In genomic region chr5:139084831-139085519, GRCm38 (mm10) we compare ENCODE assay signal across 9 mouse cellular contexts.
DNase-seq lines count a peak whose midpoint lies in the region; ATAC-seq and TF ChIP-seq lines count a peak whose summit lies in the region.
"Had no signal": no experiment of that assay in that cellular context is flagged by ENCODE, and none has a peak within 500 bp of the region (broad histone marks: within the 10 kb centered on the region; RNA-seq: fewer than 3 reads in every experiment).

No protein-coding gene starts in this region.

- CTCF ChIA-PET in Patski (lab: Charles Lee), result interaction anchor here (0.8 to 2.7 kb wide), 11 partner anchors 9 to 241 kb away, joined by 3 to 21 read pairs (median 5); no protein-coding TSS in a partner anchor

- peak; percentile 96 for TF ChIP-seq CTCF in Patski (IDR thresholded peaks at IDR 0.05)

- H3K36me3 ChIP-seq in liver, embryonic 12.5 days, result no peaks in the 10 kb centered on the region
- H3K36me3 ChIP-seq in limb, embryonic 14.5 days (ENCODE audit: control insufficient read depth, insufficient read depth, low read length), result no peaks in the 10 kb centered on the region
- H3K36me3 ChIP-seq in stomach, embryonic 15.5 days, result no peaks in the 10 kb centered on the region
- H3K36me3 ChIP-seq: limb, embryonic 13.5 days had no signal

- in situ Hi-C loops in Patski (cut with MboI; ENCODE audit: low pct_unique_long_range_greater_than_20kb), result loop anchor here (5.0 kb wide), 1 partner anchor 228 kb away; no protein-coding TSS in a partner anchor

- POLR2A ChIA-PET in Patski (lab: Charles Lee), result no interaction called here

- no peak overlapping the region for H3K4me2 ChIP-seq in liver, embryonic 12.5 days
- H3K4me2 ChIP-seq in limb, embryonic 14.5 days (replicated peaks; ENCODE audit: low read depth, low read length, severe bottlenecking), result no peak overlapping the region
- H3K4me2 ChIP-seq in stomach, embryonic 15.5 days, result no peak overlapping the region
- H3K4me2 ChIP-seq: limb, embryonic 13.5 days had no signal

- DNase-seq in liver (peak; percentile 41), Patski (ENCODE audit: low read depth, low spot score) (no peak)
- DNase-seq in embryo, embryonic 11 days, result peak; percentile 54
- peak; percentile 45 to 58 for DNase-seq in heart, postnatal 36 days
- DNase-seq in limb, embryonic 14.5 days (ENCODE audit: low spot score), result no peak
- DNase-seq in left cerebral cortex, adult 11 months (ENCODE audit: low spot score), result no peak

- no peak for TF ChIP-seq POLR2A in limb, embryonic 14.5 days (IDR thresholded peaks at IDR 0.05; ENCODE audit: borderline replicate concordance, extremely low read depth, insufficient read depth, insufficient read length)

- WGBS in liver, embryonic 12.5 days (ENCODE audit: insufficient replicate concordance), result 57% methylated on average over 7 of the region's 7 CpGs
- 76% methylated on average over 7 of the region's 7 CpGs for WGBS in limb, embryonic 14.5 days
- 71% methylated on average over 7 of the region's 7 CpGs for WGBS in stomach, embryonic 15.5 days

- intact Hi-C loops in heart, postnatal 36 days (cut with DNase I), result loop anchor here (2.0 kb wide), 1 partner anchor 236 kb away; no protein-coding TSS in a partner anchor

- no peak overlapping the region for H3K27ac ChIP-seq in liver, embryonic 12.5 days
- H3K27ac ChIP-seq in limb, embryonic 14.5 days (replicated peaks; ENCODE audit: low read depth, low read length), result no peak overlapping the region
- no peak overlapping the region for H3K27ac ChIP-seq in stomach, embryonic 15.5 days
- H3K27ac ChIP-seq: limb, embryonic 13.5 days had no signal

- H3K9me3 ChIP-seq in liver, embryonic 12.5 days (replicated peaks), result no peaks in the 10 kb centered on the region
- H3K9me3 ChIP-seq in limb, embryonic 14.5 days (ENCODE audit: control insufficient read depth, low read length), result no peaks in the 10 kb centered on the region
- no peaks in the 10 kb centered on the region for H3K9me3 ChIP-seq in stomach, embryonic 15.5 days
- H3K9me3 ChIP-seq: limb, embryonic 13.5 days had no signal

- H3K4me3 ChIP-seq in liver, embryonic 12.5 days, result no peak overlapping the region
- no peak overlapping the region for H3K4me3 ChIP-seq in limb, embryonic 14.5 days (replicated peaks; ENCODE audit: low read length)
- H3K4me3 ChIP-seq in stomach, embryonic 15.5 days (replicated peaks), result no peak overlapping the region
- H3K4me3 ChIP-seq: limb, embryonic 13.5 days had no signal

- H3K9ac ChIP-seq in liver, embryonic 12.5 days, result no peak overlapping the region
- H3K9ac ChIP-seq in limb, embryonic 14.5 days (ENCODE audit: low read depth, low read length, severe bottlenecking), result no peak overlapping the region
- H3K9ac ChIP-seq in stomach, embryonic 15.5 days, result no peak overlapping the region
- H3K9ac ChIP-seq: limb, embryonic 13.5 days had no signal

- no peaks in the 10 kb centered on the region for H3K27me3 ChIP-seq in liver, embryonic 12.5 days (replicated peaks)
- no peaks in the 10 kb centered on the region for H3K27me3 ChIP-seq in Patski
- no peaks in the 10 kb centered on the region for H3K27me3 ChIP-seq in limb, embryonic 14.5 days (ENCODE audit: control insufficient read depth, insufficient read depth, low read length)
- no peaks in the 10 kb centered on the region for H3K27me3 ChIP-seq in stomach, embryonic 15.5 days (replicated peaks)
- H3K27me3 ChIP-seq: limb, embryonic 13.5 days had no signal

- ATAC-seq in liver, embryonic 12.5 days, result no peak
- ATAC-seq in Patski, result peak; percentile 73
- ATAC-seq in limb, embryonic 14.5 days (ENCODE audit: low FRiP score, low read depth), result peak; percentile 63; the same call in 1 of the 2 replicates
- ATAC-seq in stomach, embryonic 15.5 days (ENCODE audit: insufficient read depth, low FRiP score, low read depth), result peak; percentile 44

- H3K4me1 ChIP-seq in liver, embryonic 12.5 days, result 0 out of 2 replicates have a peak, but pooled peaks cover 9% of the 10 kb centered on the region
- H3K4me1 ChIP-seq in limb, embryonic 14.5 days (ENCODE audit: control insufficient read depth, insufficient read depth, low read length), result no peaks in the 10 kb centered on the region
- H3K4me1 ChIP-seq in stomach, embryonic 15.5 days, result 0 out of 2 replicates have a peak, but pooled peaks cover 13% of the 10 kb centered on the region
- H3K4me1 ChIP-seq: limb, embryonic 13.5 days had no signal

Comparison
In these comparisons a context has a peak if more than half of its experiments do, and no peak if none do; other contexts are left out.
1. DNase-seq: peak in liver (single experiment), embryo, embryonic 11 days (single experiment) and heart, postnatal 36 days (2 of 2); none in Patski (single experiment), limb, embryonic 14.5 days (single experiment) and left cerebral cortex, adult 11 months (single experiment).